Mouse (Mus musculus) liver, embryonic 13.5 days (tissue): ENCODE data around the gene Prkar1b. TPM values are rescaled to one million over a fixed set of nuclear protein-coding genes. Genes with fewer than 3 reads are reported as not detected.

Experiments used
- ATAC-seq: fragments of 200-750 bp; cut with Nextera tagmentation; 2 replicates; pipeline ENCODE4 v1.8.0; 2017; ENCODE audit warnings: low read depth, mild to moderate bottlenecking, moderate number of reproducible peaks, moderate library complexity
- DNase-seq: peaks from one replicate; pipeline ENCODE4 v3.0.0; 2022
- H3K27ac ChIP-seq: fragments of 300-500 bp; sonication (generic); 2 replicates; pipeline ENCODE4 v1.5.1; 2015; ENCODE audit warnings: moderate library complexity, mild to moderate bottlenecking, inconsistent platforms
- H3K27me3 ChIP-seq: fragments of 300-500 bp; sonication (generic); 2 replicates; pipeline ENCODE4 v1.6.1; 2015; ENCODE audit warnings: mild to moderate bottlenecking, inconsistent platforms
- H3K36me3 ChIP-seq: fragments of 300-500 bp; sonication (generic); 2 replicates; pipeline ENCODE4 v1.6.1; 2015; ENCODE audit warnings: mild to moderate bottlenecking, inconsistent platforms
- H3K4me1 ChIP-seq: fragments of 300-500 bp; sonication (generic); replicated peaks from 2 replicates; pipeline ENCODE4 v1.6.1; 2015; ENCODE audit warnings: inconsistent platforms
- H3K4me2 ChIP-seq: fragments of 300-500 bp; sonication (generic); 2 replicates; pipeline ENCODE4 v1.6.1; 2015; ENCODE audit warnings: inconsistent platforms, mild to moderate bottlenecking, moderate library complexity
- H3K4me3 ChIP-seq: fragments of 300-500 bp; sonication (generic); replicated peaks from 2 replicates; pipeline ENCODE4 v1.5.1; 2015; ENCODE audit warnings: mild to moderate bottlenecking, inconsistent platforms
- H3K9ac ChIP-seq: fragments of 300-500 bp; sonication (generic); 2 replicates; pipeline ENCODE4 v1.6.1; 2015; ENCODE audit warnings: mild to moderate bottlenecking, inconsistent platforms
- H3K9me3 ChIP-seq: fragments of 300-500 bp; sonication (generic); replicated peaks from 2 replicates; pipeline ENCODE4 v1.6.1; 2016; ENCODE audit warnings: inconsistent platforms
- WGBS: fragments of 180-500 bp; shearing (Covaris S2); methylation state at CpG from one replicate; pipeline ENCODE4 v1.1.7; 2015; ENCODE audit not compliant: insufficient replicate concordance; 5-methylcytosine and 5-hydroxymethylcytosine counted together
- polyA plus RNA-seq: library from polyadenylated mRNA; unstranded; fragments of >200 nt; fragmentation: Nextera tagmentation; extraction: Ambion mirVana; gene quantifications from 2 replicates; pipeline ENCODE4 v1.2.1, GENCODE M21; 2015

The Prkar1b gene
- 2.5 and 2.6 TPM in 2 replicates for polyA plus RNA-seq

- H3K9me3 ChIP-seq = no peaks in the 10 kb centered on the region
- peak within 1 kb of the TSS; percentile 60 for H3K27ac ChIP-seq
- H3K9ac ChIP-seq = peak within 1 kb of the TSS; percentile 80
- H3K36me3 ChIP-seq = peaks cover 30% of the 10 kb centered on the region
- DNase-seq (peak; percentile 99), ATAC-seq (peak; percentile 94)
- under 1% methylated on average over 76 of the region's 87 CpGs for WGBS
- H3K4me2 ChIP-seq = peak within 1 kb of the TSS; percentile 85
- peak within 1 kb of the TSS; percentile 88 for H3K4me3 ChIP-seq
- H3K27me3 ChIP-seq = no peaks in the 10 kb centered on the region
- peaks cover 30% of the 10 kb centered on the region for H3K4me1 ChIP-seq
Observed at GRCm38 (mm10) chr5:139149681-139150602, at the start of gene Prkar1b, which contains the start of gene Dnaaf5. TSS of gene Prkar1b (minus strand) at chr5:139150001. TSS of gene Dnaaf5 (plus strand) at chr5:139150223.

- Histone ChIP-seq H3K36me3 (no peaks in the 10 kb centered on the region), H3K4me3 (peak overlapping the region; percentile 96), H3K9me3 (no peaks in the 10 kb centered on the region), H3K4me2 (peak overlapping the region; percentile 98), H3K9ac (peak overlapping the region; percentile 84), H3K27me3 (no peaks in the 10 kb centered on the region), H3K4me1 (peaks cover 89% of the 10 kb centered on the region), H3K27ac (peak overlapping the region; percentile 97)
- 26% methylated on average over 2 of the region's 2 CpGs for WGBS
- no peak for ATAC-seq
- no peak for DNase-seq
Observed at GRCm38 (mm10) chr5:139199636-139199994, 49.8 kb upstream of the Prkar1b start.

GRCm38 (mm10) chr5:139198779-139199178, 49.0 kb upstream of the Prkar1b start:
- no peak overlapping the region for H3K4me2 ChIP-seq
- ATAC-seq (no peak), DNase-seq (no peak)
- H3K36me3 ChIP-seq = no peaks in the 10 kb centered on the region
- peak overlapping the region; percentile 84 for H3K9ac ChIP-seq
- no peak overlapping the region for H3K4me3 ChIP-seq
- H3K9me3 ChIP-seq = no peaks in the 10 kb centered on the region
- H3K4me1 ChIP-seq = peaks cover 81% of the 10 kb centered on the region
- H3K27ac ChIP-seq = peak overlapping the region; percentile 97
- H3K27me3 ChIP-seq = no peaks in the 10 kb centered on the region
- 70% methylated on average over 3 of the region's 3 CpGs for WGBS

- Histone ChIP-seq H3K4me1 (peaks cover 13% of the 10 kb centered on the region), H3K27me3 (no peaks in the 10 kb centered on the region), H3K4me3 (no peak overlapping the region), H3K27ac (no peak overlapping the region), H3K9me3 (no peaks in the 10 kb centered on the region), H3K9ac (no peak overlapping the region), H3K4me2 (no peak overlapping the region), H3K36me3 (peaks cover 13% of the 10 kb centered on the region)
- ATAC-seq = no peak
- 67% methylated on average over 5 of the region's 5 CpGs for WGBS
- no peak for DNase-seq
Observed at GRCm38 (mm10) chr5:139190958-139191357, 41.2 kb upstream of the Prkar1b start.

GRCm38 (mm10) chr5:139189726-139190125, 39.9 kb upstream of the Prkar1b start:
- no peak for ATAC-seq
- Histone ChIP-seq H3K4me1 (peaks cover 1% of the 10 kb centered on the region; the same call in 1 of the 2 replicates), H3K9ac (no peak overlapping the region), H3K27ac (no peak overlapping the region), H3K36me3 (peaks cover 23% of the 10 kb centered on the region), H3K4me3 (no peak overlapping the region), H3K4me2 (no peak overlapping the region), H3K9me3 (no peaks in the 10 kb centered on the region), H3K27me3 (no peaks in the 10 kb centered on the region)
- no peak for DNase-seq
- 85% methylated on average over 5 of the region's 5 CpGs for WGBS

- no peak overlapping the region for H3K9ac ChIP-seq
- 74% methylated on average over 3 of the region's 4 CpGs for WGBS
- DNase-seq (no peak), ATAC-seq (no peak)
- peaks cover 65% of the 10 kb centered on the region for H3K36me3 ChIP-seq
- no peak overlapping the region for H3K27ac ChIP-seq
- H3K4me3 ChIP-seq = no peak overlapping the region
- no peaks in the 10 kb centered on the region for H3K27me3 ChIP-seq
- no peaks in the 10 kb centered on the region for H3K4me1 ChIP-seq
- no peak overlapping the region for H3K4me2 ChIP-seq
- H3K9me3 ChIP-seq = no peaks in the 10 kb centered on the region
Observed at GRCm38 (mm10) chr5:139184897-139185296, 35.1 kb upstream of the Prkar1b start.

- ATAC-seq (no peak), DNase-seq (no peak)
- WGBS = 87% methylated on average over 9 of the region's 9 CpGs
- H3K4me1 ChIP-seq = 0 out of 2 replicates have a peak, but pooled peaks cover 2% of the 10 kb centered on the region
- no peak overlapping the region for H3K4me2 ChIP-seq
- peaks cover 71% of the 10 kb centered on the region for H3K36me3 ChIP-seq
- no peak overlapping the region for H3K27ac ChIP-seq
- no peak overlapping the region for H3K4me3 ChIP-seq
- no peaks in the 10 kb centered on the region for H3K9me3 ChIP-seq
- no peaks in the 10 kb centered on the region for H3K27me3 ChIP-seq
- no peak overlapping the region for H3K9ac ChIP-seq
Observed at GRCm38 (mm10) chr5:139183601-139184000, 33.8 kb upstream of the Prkar1b start.

GRCm38 (mm10) chr5:139183131-139183530, 33.3 kb upstream of the Prkar1b start:
- Histone ChIP-seq H3K27me3 (no peaks in the 10 kb centered on the region), H3K36me3 (peaks cover 75% of the 10 kb centered on the region), H3K27ac (no peak overlapping the region), H3K4me2 (no peak overlapping the region), H3K4me3 (no peak overlapping the region), H3K4me1 (0 out of 2 replicates have a peak, but pooled peaks cover 2% of the 10 kb centered on the region), H3K9me3 (no peaks in the 10 kb centered on the region), H3K9ac (no peak overlapping the region)
- no peak for ATAC-seq
- 74% methylated on average over 2 of the region's 2 CpGs for WGBS
- no peak for DNase-seq

- DNase-seq (peak; percentile 57), ATAC-seq (peak; percentile 83)
- Histone ChIP-seq H3K4me3 (no peak overlapping the region), H3K4me2 (no peak overlapping the region), H3K27me3 (no peaks in the 10 kb centered on the region), H3K36me3 (peaks cover 69% of the 10 kb centered on the region), H3K9me3 (no peaks in the 10 kb centered on the region), H3K9ac (no peak overlapping the region), H3K4me1 (0 out of 2 replicates have a peak, but pooled peaks cover 2% of the 10 kb centered on the region), H3K27ac (no peak overlapping the region; the same call in 1 of the 2 replicates)
- WGBS = 22% methylated on average over 11 of the region's 11 CpGs
Observed at GRCm38 (mm10) chr5:139178895-139179631, 29.3 kb upstream of the Prkar1b start.

GRCm38 (mm10) chr5:139174556-139175547, 25.1 kb upstream of the Prkar1b start:
- H3K27me3 ChIP-seq = no peaks in the 10 kb centered on the region
- H3K4me2 ChIP-seq = no peak overlapping the region
- H3K9me3 ChIP-seq = no peaks in the 10 kb centered on the region
- 64% methylated on average over 7 of the region's 10 CpGs for WGBS
- DNase-seq (no peak), ATAC-seq (no peak)
- peaks cover 71% of the 10 kb centered on the region for H3K36me3 ChIP-seq
- 0 out of 2 replicates have a peak, but pooled peaks cover 2% of the 10 kb centered on the region for H3K4me1 ChIP-seq
- H3K9ac ChIP-seq = no peak overlapping the region
- no peak overlapping the region for H3K27ac ChIP-seq
- H3K4me3 ChIP-seq = no peak overlapping the region
